Mouse (Mus musculus): ENCODE results near the gene Cd82. TPM values are rescaled to one million over a fixed set of nuclear protein-coding genes. Genes with fewer than 3 reads are reported as not detected.
A peak's percentile ranks its signal among the peaks of the same experiment; 100 is the strongest.

Cd82 gene
- total RNA-seq, 2 experiments from 2014 or later, result 12.8 to 17.8 TPM

- peak; percentile 72 to 82 for DNase-seq (ENCODE audit: extremely low spot score in 1 of 2, low spot score in 2 of 2)
Measured at GRCm38 (mm10) chr2:93461869-93462714, 848 bp downstream of the Cd82 start.

GRCm38 (mm10) chr2:93460786-93461469, 2.0 kb downstream of the Cd82 start:
- H3K27ac ChIP-seq, result no peak overlapping the region
- no peak overlapping the region for H3K4me3 ChIP-seq
- no peak for TF ChIP-seq CTCF (IDR thresholded peaks at IDR 0.05)
- DNase-seq (ENCODE audit: extremely low spot score in 1 of 2, low spot score in 2 of 2), result no peak
- intact Hi-C loops (cut with DNase I), result no loop called here

More at GRCm38 (mm10) chr2:93461869-93462714, 848 bp downstream of the Cd82 start:
- Histone ChIP-seq H3K4me3 (peak overlapping the region; percentile 51), H3K27ac (peak overlapping the region; percentile 30; the same call in 1 of the 2 replicates)
- intact Hi-C loops (cut with DNase I), result no loop called here
- TF ChIP-seq CTCF (IDR thresholded peaks at IDR 0.05), result no peak

- intact Hi-C loops (cut with DNase I), result no loop called here
- DNase-seq (ENCODE audit: extremely low spot score in 1 of 2, low spot score in 2 of 2), result no peak
- TF ChIP-seq CTCF (IDR thresholded peaks at IDR 0.05), result no peak
- Histone ChIP-seq H3K27ac (no peak overlapping the region), H3K4me3 (no peak overlapping the region)
Measured at GRCm38 (mm10) chr2:93459208-93459920, 3.6 kb downstream of the Cd82 start.

GRCm38 (mm10) chr2:93458332-93459207, 4.4 kb downstream of the Cd82 start:
- intact Hi-C loops (cut with DNase I), result no loop called here
- H3K27ac ChIP-seq, result no peak overlapping the region
- DNase-seq (ENCODE audit: extremely low spot score in 1 of 2, low spot score in 2 of 2), result no peak
- TF ChIP-seq CTCF (IDR thresholded peaks at IDR 0.05), result no peak
- no peak overlapping the region for H3K4me3 ChIP-seq

GRCm38 (mm10) chr2:93457426-93458130, 5.4 kb downstream of the Cd82 start:
- no peak for TF ChIP-seq CTCF (IDR thresholded peaks at IDR 0.05)
- intact Hi-C loops (cut with DNase I), result no loop called here
- Histone ChIP-seq H3K4me3 (no peak overlapping the region), H3K27ac (no peak overlapping the region)
- no peak for DNase-seq (ENCODE audit: extremely low spot score in 1 of 2, low spot score in 2 of 2)

- TF ChIP-seq CTCF (IDR thresholded peaks at IDR 0.05), result no peak
- intact Hi-C loops (cut with DNase I), result no loop called here
- Histone ChIP-seq H3K4me3 (no peak overlapping the region), H3K27ac (no peak overlapping the region)
- no peak for DNase-seq (ENCODE audit: extremely low spot score in 1 of 2, low spot score in 2 of 2)
Measured at GRCm38 (mm10) chr2:93456140-93456539, 6.8 kb downstream of the Cd82 start.

- no peak for TF ChIP-seq CTCF (IDR thresholded peaks at IDR 0.05)
- DNase-seq (ENCODE audit: extremely low spot score in 1 of 2, low spot score in 2 of 2), result no peak
- Histone ChIP-seq H3K4me3 (no peak overlapping the region), H3K27ac (no peak overlapping the region)
- intact Hi-C loops (cut with DNase I), result no loop called here
Measured at GRCm38 (mm10) chr2:93454817-93455591, 7.9 kb downstream of the Cd82 start.

GRCm38 (mm10) chr2:93454334-93454733, 8.6 kb downstream of the Cd82 start:
- TF ChIP-seq CTCF (IDR thresholded peaks at IDR 0.05), result no peak
- no peak for DNase-seq (ENCODE audit: extremely low spot score in 1 of 2, low spot score in 2 of 2)
- no peak overlapping the region for H3K4me3 ChIP-seq
- intact Hi-C loops (cut with DNase I), result no loop called here
- H3K27ac ChIP-seq, result no peak overlapping the region

GRCm38 (mm10) chr2:93453046-93453445, 9.9 kb downstream of the Cd82 start:
- intact Hi-C loops (cut with DNase I), result no loop called here
- Histone ChIP-seq H3K27ac (no peak overlapping the region), H3K4me3 (no peak overlapping the region)
- no peak for DNase-seq (ENCODE audit: extremely low spot score in 1 of 2, low spot score in 2 of 2)
- TF ChIP-seq CTCF (IDR thresholded peaks at IDR 0.05), result no peak

GRCm38 (mm10) chr2:93452506-93452905, 10.4 kb downstream of the Cd82 start:
- no peak for TF ChIP-seq CTCF (IDR thresholded peaks at IDR 0.05)
- intact Hi-C loops (cut with DNase I), result no loop called here
- Histone ChIP-seq H3K27ac (no peak overlapping the region), H3K4me3 (no peak overlapping the region)
- DNase-seq (ENCODE audit: extremely low spot score in 1 of 2, low spot score in 2 of 2), result no peak
